Mouse (Mus musculus) bone marrow, adult 2 months (tissue): ENCODE data around the gene BC004004. TPM values are rescaled to one million over a fixed set of nuclear protein-coding genes. Genes with fewer than 3 reads are reported as not detected.
A peak's percentile ranks its signal among the peaks of the same experiment; 100 is the strongest.

Experiments
- H3K27ac ChIP-seq: fragments of 200-500 bp; 2 replicates; pipeline ENCODE4 v1.5.1; 2012; ENCODE audit warnings: low read depth, mild to moderate bottlenecking, control low read depth, inconsistent platforms, low read length; ENCODE audit not compliant: control insufficient read depth, poor library complexity, insufficient read depth
- H3K4me1 ChIP-seq: fragments of 200-500 bp; 2 replicates; pipeline ENCODE4 v1.6.1; 2011; ENCODE audit warnings: low read length; ENCODE audit not compliant: control insufficient read depth, insufficient read depth
- H3K4me3 ChIP-seq: fragments of 200-500 bp; replicated peaks from 2 replicates; pipeline ENCODE3; 2011; ENCODE audit warnings: mild to moderate bottlenecking, low read depth, low read length, control low read depth; ENCODE audit not compliant: control insufficient read depth
- CTCF ChIP-seq: fragments of 200-500 bp; IDR thresholded peaks from 2 replicates; pipeline ENCODE4 v1.5.1; 2011; ENCODE audit warnings: low read length, control low read depth; ENCODE audit not compliant: control insufficient read depth, insufficient read depth
- POLR2A ChIP-seq: fragments of 200-500 bp; IDR thresholded peaks from 2 replicates; pipeline ENCODE4 v1.6.1; 2011; ENCODE audit warnings: low read depth, mild to moderate bottlenecking, control low read depth, low read length, borderline replicate concordance; ENCODE audit not compliant: control insufficient read depth
- WGBS: fragments of 180-500 bp; shearing (Covaris S2); methylation state at CpG from one replicate; pipeline ENCODE4 v1.1.7; 2018; 5-methylcytosine and 5-hydroxymethylcytosine counted together
- polyA plus RNA-seq: library from polyadenylated mRNA; stranded (reverse); fragments of >200 nt; gene quantifications from 2 replicates; pipeline ENCODE4 v1.2.4, GENCODE M21; 2011; ENCODE audit warnings: low replicate concordance; ENCODE audit not compliant: missing spikeins, insufficient read depth, insufficient read length

The BC004004 gene
- polyA plus RNA-seq, 1 experiment = 81.6 TPM

DNA sequence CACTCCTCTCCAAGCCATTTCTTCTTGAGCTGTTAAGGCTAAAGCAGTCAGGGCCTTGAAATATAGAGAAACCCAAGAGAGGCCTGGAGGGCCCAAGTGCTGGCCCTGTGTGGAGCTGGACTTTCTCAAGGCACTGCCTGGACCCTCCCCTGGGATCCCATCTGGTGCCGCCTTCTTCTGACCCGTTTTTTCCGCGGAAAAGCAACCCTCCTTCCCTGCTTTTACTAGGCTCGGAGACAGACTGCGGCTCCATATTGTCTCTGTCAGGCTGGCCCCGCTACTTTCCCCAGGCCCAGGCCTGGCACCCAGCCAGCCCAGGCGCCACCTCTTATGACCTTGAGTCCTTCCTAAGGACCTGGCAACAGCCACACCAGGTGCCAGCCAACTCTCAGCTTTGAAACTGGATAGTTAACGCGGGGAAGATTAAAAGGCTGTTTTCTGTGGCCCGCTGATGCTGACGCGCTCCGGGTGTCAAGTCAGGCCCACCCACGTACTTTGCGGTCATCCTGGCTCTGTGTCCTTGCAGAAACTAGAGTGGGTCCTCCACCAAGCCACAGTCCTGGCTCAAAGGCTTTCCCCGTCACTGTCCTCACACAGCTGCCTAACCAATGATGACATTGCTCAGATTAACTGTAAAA lies 87.4 kb downstream of the BC004004 start:
- H3K4me1 ChIP-seq = peaks cover 1% of the 10 kb centered on the region; the same call in 1 of the 2 replicates
- no peak overlapping the region for H3K4me3 ChIP-seq
- peak overlapping the region; percentile 15; the same call in 1 of the 2 replicates for H3K27ac ChIP-seq
- TF ChIP-seq CTCF (no peak), POLR2A (no peak)
- WGBS = 81% methylated on average over 17 of the region's 17 CpGs

DNA sequence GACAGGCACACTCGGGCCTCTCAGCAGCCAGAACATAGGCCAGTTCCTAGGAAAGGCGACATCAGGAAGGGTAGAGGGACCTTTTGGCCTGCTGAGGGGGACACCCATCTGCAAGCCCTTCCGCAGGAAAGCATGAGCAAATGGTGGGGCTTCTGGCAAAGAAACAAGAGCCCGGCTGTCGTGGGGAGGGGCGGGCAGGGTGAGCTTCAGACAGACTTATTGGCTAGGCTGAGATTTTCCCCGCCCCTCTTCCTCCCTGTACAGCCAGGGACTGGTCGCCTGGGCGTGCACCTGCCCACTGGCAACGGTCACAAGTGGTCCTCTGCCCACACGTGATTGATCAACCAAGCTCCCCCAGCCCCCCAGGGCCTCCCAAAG lies 87.9 kb downstream of the BC004004 start:
- Histone ChIP-seq H3K27ac (no peak overlapping the region), H3K4me1 (peaks cover 3% of the 10 kb centered on the region), H3K4me3 (no peak overlapping the region)
- TF ChIP-seq POLR2A (no peak), CTCF (no peak)
- WGBS = 30% methylated on average over 11 of the region's 11 CpGs

DNA sequence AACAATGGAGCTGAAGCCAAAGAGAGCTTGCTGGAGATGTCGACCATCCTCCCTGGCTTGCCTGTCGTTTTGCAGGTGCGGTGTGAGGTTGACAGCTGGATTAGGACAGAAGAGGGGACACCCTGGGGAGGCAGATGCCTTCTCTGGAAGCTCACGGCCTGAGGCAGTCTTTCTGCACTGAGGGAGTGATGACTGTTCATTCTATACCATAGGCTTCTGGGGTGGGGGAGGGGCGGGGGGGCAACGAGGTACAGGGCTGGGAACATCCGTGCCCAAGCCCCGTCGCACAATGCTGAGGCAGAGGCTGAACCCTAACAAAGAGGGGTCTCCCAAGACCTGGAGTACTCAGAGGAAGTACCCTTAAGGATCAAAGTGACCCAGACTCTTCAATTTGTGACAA lies 88.3 kb downstream of the BC004004 start:
- Histone ChIP-seq H3K4me3 (no peak overlapping the region), H3K4me1 (peaks cover 3% of the 10 kb centered on the region), H3K27ac (no peak overlapping the region)
- 52% methylated on average over 9 of the region's 9 CpGs for WGBS
- TF ChIP-seq POLR2A (no peak), CTCF (no peak)

DNA sequence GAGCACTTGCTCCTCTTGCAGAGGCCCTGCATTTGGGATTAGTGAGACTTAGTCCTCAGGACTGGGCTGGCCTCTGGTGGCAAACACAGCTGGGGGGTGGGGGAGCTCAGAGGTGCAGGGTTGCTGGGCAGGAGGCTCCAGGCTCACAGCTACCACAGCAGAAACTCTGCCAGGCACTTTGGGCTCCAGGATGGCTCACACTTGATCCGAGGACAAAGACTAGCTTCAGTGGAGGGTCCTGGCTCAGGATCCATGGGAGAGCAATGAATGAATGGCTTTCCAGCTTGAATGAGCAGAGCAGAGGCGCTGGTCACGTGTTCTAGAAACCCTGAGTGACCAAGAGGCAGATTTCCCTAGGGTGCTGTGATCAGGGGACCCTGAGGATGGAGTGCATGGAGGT lies 90.3 kb downstream of the BC004004 start:
- 69% methylated on average over 3 of the region's 3 CpGs for WGBS

DNA sequence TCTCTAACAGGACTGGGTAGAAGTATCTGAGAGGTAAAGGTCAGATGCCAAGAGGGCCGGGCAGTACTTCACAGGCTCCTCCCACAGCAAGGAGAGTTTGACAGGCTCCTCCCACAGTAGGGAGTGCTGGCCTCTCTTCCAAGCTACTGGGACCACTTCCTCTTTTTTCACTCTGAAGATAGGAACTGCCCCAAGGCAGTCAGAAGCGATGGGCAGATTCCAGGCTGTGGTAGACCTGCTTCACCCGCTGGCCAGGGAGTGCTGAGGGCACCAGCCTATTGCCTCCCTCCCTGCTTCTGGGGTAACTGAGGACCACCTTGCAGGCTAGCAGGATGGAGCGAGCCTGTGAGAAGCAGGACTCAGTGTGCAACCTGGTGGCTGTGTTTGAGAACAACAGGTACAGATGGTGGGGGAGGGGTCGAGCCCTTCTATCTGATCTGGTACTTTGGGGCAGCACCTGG lies 92.2 kb downstream of the BC004004 start, which contains the start of gene Fgd2:
Fgd2 (plus strand) TSS at position 154 of the 461 bp plus-strand sequence.
- peaks cover 11% of the 10 kb centered on the region for H3K4me1 ChIP-seq
- peak within 1 kb of the TSS; percentile 35 for H3K27ac ChIP-seq
- 2% methylated on average over 5 of the region's 5 CpGs for WGBS
- peak within 1 kb of the TSS; percentile 66 for H3K4me3 ChIP-seq
- TF ChIP-seq POLR2A (peak; percentile 47; the same call in 1 of the 2 replicates), CTCF (no peak; the same call in 1 of the 2 replicates)

More for the DNA sequence above, 90.3 kb downstream of the BC004004 start:
- Histone ChIP-seq H3K27ac (no peak overlapping the region), H3K4me3 (no peak overlapping the region), H3K4me1 (peaks cover 3% of the 10 kb centered on the region)
- TF ChIP-seq POLR2A (no peak), CTCF (no peak)

DNA sequence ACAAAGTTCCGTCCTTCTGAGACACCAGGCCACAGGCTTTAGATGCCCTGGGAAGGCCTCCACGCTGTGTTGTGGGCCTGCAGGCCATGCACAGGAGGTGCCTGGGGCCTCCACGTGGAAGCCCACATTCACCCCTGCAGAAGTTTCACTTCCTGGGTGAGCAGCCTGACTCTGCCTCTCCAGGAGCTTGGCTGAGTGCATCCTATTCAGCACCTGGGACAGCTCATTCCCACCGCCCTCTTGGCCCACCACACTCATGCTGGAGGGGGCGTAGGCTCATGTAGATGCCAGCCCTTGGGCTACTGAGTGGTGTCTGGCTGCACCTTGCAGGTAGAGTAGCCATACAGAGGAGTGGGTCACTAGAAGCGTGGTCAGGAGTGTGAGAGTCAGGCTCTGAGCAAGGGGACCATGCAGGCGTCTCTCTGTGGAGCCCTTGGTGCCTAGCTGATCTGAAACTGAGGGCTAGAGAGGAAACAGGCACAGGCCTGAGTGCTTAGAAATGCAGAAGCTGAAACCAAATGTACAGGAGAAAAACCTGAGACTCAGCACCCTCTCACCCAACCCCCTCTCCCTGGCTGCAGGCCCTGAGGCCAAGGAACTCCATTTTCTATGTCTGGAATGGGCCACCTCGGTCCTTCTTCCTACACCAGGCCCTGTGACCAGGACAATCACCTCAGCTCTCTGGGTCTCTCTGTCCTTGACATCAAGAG lies 93.5 kb downstream of the BC004004 start:
- peaks cover 11% of the 10 kb centered on the region for H3K4me1 ChIP-seq
- H3K27ac ChIP-seq = peak overlapping the region; percentile 31
- WGBS = 16% methylated on average over 8 of the region's 8 CpGs
- TF ChIP-seq CTCF = no peak
- no peak for TF ChIP-seq POLR2A
- peak overlapping the region; percentile 66 for H3K4me3 ChIP-seq

DNA sequence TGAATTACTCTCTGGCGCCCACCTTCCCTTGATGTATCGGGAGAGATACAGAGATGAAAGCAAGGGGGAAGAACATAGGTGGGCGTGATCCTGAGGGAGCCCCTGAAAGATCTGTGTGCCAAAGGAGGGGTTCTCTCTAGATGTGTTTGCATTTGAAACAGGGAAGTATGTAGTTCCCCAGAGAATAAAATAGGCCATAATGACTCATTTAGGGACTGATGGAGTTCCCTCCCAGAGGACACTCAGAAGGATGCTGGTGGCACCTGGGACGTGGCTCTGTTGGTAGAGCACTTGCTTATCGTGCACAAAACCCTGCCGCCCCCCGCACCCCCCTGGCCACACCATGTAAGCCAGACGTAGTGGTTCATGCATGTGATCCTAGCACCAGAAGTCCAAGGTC lies 94.5 kb downstream of the BC004004 start:
- H3K27ac ChIP-seq = no peak overlapping the region; the same call in 1 of the 2 replicates
- peaks cover 11% of the 10 kb centered on the region for H3K4me1 ChIP-seq
- TF ChIP-seq POLR2A (no peak), CTCF (no peak)
- WGBS = 69% methylated on average over 8 of the region's 8 CpGs
- no peak overlapping the region for H3K4me3 ChIP-seq

Other genes starting within 250 kb of the BC004004 start
- gene Srsf3, start 236.2 kb upstream of the BC004004 start, polyA plus RNA-seq = 212 and 214 TPM in 2 replicates
- gene Cdkn1a, start 177.8 kb upstream of the BC004004 start, polyA plus RNA-seq = 5.2 and 27.7 TPM in 2 replicates
- gene Rab44, start 154.6 kb upstream of the BC004004 start, polyA plus RNA-seq = 217 and 514 TPM in 2 replicates
- 0.50 and 0.92 TPM in 2 replicates for gene Cpne5, start 30.6 kb upstream of the BC004004 start, polyA plus RNA-seq
- gene Ppil1, start 4.6 kb upstream of the BC004004 start, polyA plus RNA-seq = 36.2 and 51.6 TPM in 2 replicates
- gene Pi16, start 48.9 kb downstream of the BC004004 start, polyA plus RNA-seq = 71.5 and 171 TPM in 2 replicates
- gene Mtch1, start 79.1 kb downstream of the BC004004 start, polyA plus RNA-seq = 111 and 170 TPM in 2 replicates
- 25.2 and 41.8 TPM in 2 replicates for gene Fgd2, start 92.1 kb downstream of the BC004004 start, polyA plus RNA-seq
- gene Pim1, start 222.0 kb downstream of the BC004004 start, polyA plus RNA-seq = 172 and 208 TPM in 2 replicates